Mouse (Mus musculus) adrenal gland, adult 18-20 months (tissue): ENCODE measurements at regions not wholly inside any gene's neighbourhood (a gene's known extent, or its start where the extent isn't known, plus 50 kb on each side); places are given as distances from the start of the nearest gene placed in this dataset.

Experiments used
- DNase-seq, 2 experiments: peaks; one replicate each; pipeline ENCODE4 v3.0.0; 2021 to 2022; ENCODE audit warnings: low spot score in 2 of 2

DNA sequence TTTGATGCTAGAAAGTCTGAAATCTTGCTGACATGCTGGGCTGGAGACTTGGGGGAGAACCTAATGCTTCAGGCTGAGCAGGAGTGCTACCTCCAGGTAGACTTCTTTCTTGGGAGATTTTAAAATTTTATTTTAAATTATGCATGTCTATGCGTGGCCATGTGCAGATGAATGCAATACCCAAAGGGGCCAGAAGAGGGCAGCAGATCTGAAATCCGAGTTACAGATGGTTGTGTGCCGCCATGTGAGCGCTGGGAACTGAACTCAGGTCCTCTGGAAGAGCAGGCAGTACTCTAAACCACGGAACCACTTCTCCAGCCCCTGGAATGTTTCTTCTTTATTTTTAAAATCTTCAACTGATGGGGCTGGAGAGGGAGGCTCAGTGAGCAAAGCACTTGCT, 135.8 kb downstream of the Slc4a3 start:
- no peak for DNase-seq

DNA sequence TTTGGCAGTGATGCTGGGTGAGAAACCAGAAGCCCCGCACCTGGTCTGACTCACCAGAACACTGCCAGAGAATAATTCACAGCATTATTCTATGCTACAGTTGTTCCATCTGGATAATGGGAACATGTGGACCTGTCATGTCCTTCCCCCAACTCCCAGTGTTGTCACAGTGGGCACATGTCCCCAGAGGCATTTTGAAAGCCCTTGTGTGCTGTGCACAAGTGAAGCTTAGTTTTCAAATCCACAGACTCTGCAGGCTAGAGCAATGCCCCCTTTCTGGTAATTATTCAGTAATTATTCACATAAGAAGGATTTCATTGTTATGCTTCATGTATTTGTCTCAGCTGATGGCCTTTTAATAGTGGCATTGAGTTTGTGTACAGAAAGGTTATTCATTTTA, 146.7 kb downstream of the Slc4a3 start:
- no peak for DNase-seq

DNA sequence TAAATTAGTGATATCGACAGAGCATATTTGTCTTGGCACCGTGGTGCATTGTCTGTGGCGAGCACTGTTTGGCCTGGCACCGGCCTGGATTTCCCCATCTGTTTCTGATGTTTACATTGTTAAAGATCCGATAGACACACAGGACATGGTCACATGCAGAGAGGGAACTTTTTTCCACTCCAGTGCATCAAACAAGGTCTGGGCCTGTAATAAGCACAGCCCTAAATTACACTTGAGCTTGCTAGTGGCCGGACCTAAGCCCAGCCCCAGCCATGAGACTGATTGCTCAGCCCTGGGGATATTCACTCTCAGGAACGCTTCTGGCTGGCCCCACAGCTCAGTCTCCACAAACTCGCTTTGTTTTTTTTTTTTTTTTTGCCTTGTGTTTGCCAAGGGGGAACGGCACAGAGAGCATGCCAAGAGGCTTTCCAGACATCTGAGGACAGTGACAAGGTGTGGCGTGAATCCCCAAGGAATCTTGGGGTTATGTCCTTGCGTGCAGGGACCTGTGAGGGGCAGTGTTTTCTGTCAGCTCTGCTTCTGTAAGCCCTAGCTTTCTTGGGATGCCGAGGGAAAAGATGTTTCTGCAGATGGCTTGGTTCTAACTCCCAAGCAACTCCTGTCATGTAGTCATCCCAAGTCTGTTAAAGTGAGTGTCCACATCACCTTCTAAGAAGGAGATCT, 147.3 kb downstream of the Slc4a3 start:
- DNase-seq = no peak

DNA sequence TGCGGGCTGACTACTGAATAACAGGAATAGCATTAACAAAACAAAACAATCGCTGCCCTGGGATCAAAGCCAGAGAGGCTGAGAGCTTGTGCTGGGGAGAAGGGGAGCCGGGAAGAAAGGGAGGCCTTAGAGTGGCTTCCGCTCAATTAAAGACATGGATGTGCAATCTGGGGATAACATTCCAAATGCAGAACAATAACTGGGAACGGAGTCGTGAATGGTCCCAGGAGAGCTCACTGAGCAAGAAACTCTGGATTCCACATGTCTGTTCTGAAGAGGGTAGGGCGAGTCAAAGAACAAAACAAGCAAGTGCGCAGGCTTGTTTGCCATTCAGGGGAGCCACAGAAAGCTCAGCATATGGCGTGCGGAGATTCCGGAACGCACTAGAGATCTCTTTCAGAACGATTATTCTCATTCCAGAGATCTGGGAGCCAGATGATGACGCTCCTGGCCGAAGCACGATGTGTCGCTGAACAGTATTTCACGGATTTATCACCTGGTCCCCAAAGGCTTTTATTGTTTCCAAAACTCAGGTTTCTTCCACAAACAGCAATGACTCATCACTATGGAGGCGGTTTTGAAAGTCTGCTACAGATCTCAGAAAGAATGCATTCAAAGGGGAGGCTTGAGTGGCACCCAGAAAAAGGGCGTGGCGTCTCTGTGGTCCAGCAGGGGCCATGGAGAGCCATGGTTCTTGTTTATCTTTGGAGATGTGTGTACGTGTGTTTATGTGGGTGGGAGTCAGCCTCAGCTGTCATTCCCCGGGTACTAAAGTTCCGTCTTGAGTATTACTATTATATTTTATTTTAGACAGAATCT, 159.0 kb downstream of the Slc4a3 start:
- no peak for DNase-seq

DNA sequence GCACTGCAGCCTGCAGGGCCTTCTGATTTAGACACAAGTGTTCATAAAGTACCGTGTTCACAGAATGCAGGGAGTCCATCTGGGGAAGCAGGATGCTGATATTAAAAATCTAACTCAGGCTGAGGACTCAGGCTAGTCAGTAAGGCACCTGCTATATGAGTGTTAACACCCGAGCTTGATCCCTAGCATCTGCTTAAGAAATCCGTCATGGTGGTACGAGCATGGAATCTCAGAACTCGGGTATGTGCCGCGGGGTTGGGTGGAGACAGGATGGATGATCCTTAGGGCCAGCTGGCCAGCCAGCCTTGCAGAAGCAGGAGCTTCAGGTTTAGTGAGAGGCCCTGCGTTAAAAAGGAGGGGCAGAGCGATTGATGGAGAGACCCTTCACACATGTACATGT, 160.1 kb downstream of the Slc4a3 start:
- DNase-seq = no peak

DNA sequence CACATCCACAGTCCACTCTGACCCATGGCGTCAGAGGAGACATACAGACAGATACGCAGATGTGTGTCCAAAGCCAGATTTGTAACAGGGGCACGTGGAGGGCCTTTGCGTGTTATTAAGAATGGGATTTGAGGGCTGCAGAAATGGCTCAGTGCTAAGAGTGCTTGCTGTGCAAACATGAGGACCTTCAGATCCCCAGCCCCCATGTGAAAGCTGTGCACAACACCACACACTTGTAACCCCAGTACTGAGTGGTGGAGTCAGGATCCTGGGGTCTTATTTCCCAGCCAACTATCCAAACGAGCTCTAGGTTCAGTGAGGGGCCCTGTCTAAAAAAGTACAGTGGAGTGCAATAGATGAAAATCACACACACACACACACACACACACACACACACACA, 177.4 kb downstream of the Slc4a3 start:
- no peak for DNase-seq

DNA sequence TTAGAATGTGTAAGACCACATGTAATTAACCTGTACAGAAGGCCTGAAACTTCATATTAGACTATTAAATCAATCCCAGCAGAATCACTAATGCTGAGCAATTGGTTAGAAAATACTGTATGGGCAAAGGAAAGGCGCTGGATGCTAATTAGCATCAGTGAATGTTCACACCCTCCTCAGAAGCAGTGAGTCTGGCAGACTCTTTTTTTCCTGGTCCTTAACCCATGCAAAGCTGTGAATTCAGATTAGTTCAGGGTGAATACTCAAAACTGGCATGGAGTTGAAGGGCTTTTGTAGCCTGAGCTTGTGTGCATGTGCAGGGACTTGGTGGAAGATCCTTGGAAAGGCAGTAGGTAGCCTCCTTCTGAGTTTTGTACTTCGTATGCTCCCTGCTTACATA, 179.3 kb downstream of the Slc4a3 start:
- DNase-seq = no peak

DNA sequence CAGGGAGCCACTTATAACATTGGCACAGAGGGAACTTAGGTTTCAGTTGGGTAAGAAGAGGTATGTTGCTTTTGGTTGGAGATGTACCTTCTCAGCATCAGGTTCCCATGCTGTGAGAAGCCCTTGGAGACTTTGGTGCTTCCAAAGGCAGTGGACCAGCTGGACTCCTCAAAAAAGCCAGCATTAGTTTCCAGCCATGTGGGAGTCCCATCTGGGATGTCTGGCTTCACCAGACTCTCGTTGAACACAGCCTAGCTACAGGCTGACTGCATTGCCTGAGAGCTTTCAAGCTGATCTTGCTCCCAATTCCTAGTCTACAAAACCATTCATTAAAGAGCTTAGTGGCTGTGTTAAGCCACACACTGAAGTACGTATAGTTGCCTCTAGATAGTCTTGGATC, 182.8 kb downstream of the Slc4a3 start:
- no peak for DNase-seq

DNA sequence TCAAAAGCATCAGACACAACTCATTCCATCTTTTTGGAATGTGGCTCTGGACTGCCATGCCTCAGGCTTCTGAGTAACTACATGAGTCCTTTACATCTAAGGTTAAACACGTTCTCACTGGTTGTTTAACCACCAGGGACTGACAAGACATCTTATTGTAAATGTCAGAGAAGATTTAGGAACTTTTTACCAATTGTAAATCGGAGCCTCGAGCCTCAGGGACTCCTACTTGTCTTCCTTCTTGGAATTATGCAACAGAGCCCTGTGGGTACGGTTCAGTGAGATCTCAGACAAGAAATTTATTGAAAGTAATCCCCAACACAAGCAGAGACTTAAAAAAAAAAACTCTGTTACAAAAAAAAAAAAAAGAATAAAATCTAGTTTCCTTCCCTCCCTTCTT, 187.7 kb downstream of the Slc4a3 start:
- no peak for DNase-seq

DNA sequence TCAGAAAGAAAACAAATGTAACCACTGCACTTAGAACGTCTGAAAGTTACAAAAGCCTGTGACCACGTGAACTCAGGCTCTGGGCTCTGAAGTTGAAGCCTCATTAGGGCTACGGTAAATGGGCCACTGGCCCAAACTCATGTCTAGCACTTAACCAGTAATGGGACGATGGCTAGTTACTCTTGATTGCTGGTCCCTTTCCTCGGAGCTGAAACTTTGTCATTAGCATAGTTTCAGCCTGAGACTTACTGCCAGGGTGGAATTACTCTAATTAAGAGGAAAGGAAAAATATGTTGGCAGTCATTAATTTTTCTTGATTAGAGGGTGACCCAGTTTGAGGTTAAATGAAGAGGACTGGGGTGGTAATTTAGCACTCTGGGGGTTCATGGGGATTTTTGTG, 192.6 kb downstream of the Slc4a3 start:
- DNase-seq = no peak

DNA sequence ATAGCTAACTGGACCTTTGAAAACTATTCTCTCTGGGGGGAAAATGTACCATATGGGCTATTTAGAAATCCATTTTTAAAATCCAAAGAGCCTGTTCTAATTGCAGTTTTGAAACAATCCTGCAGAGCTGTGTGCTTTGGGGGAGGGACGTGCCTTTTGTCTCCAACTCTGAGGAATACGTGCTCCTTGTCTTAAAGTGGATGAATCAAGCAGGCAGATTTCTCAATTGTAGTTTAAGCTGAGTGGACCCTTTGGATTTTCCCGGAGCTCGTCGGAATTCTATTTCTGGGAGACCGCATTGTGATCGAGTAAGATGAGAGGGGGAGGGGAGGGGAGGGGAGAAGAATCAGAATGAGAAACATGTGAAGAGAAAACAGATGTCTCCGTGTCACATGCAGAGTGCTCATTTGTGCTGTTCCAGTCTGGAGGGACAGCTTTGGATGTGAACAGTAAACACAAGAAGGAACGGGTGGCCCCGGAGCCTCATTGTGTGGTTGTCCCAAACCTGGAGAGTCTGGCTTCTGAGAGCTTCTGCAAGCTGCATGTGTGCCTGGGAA, 203.7 kb downstream of the Slc4a3 start:
- DNase-seq = no peak

DNA sequence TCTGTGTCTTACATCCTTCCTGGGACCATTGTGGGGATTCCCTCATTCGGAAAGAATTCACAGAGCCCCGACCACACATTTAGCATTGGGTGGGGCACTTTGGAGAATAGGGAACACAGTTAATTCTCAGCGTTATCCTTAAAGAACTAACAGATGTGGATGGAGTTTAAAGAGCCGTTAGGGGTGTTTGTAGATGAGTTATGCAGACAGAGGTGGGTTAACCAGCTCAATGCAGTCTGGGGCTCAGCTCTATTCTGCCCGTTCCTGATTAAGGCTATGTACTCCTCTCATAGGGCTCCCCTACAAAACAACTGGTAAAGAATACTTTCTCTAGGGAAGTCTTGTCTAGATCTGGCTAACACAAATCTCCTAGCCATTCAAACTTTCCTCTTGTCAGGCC, 226.1 kb downstream of the Slc4a3 start:
- no peak for DNase-seq

DNA sequence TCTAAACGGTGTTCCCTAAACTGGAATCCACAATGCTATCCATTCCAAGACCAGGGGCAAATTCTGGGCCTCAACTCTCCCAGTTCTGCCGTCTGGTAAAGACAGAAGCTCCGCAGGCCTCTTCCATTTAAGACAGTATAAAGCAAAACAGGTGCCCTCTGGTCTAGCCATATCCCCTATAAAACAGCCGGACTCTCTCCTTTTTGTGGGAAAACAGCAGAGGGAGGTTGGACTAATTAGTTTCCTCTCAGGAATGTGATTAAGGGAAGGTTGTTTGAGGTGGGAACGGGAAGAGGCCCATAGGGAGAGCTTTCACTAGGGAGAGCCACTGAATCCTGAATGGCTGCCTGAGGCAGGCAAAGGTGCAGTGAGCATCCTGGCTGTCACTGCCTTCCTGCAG, 226.9 kb downstream of the Slc4a3 start:
- no peak for DNase-seq

DNA sequence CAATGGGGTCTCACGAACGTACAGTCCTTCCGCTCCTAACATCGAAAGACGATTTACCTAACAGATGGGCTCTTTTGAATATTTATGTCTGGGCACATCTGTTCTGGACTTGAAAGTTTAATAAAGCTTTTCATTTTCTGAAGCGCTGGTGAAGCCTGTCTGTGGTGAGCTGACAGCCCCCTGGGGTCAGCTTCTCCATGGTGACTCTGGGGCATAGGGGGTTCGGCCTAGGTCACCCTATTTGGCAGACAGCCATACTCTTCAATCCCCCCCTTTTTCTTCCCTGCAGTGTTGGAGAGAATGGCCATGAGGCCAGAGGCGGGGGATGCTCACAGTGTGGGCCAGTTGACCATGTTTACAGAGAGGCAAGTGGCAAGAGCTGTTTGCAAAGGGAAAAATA, 232.8 kb downstream of the Slc4a3 start:
- DNase-seq = no peak

DNA sequence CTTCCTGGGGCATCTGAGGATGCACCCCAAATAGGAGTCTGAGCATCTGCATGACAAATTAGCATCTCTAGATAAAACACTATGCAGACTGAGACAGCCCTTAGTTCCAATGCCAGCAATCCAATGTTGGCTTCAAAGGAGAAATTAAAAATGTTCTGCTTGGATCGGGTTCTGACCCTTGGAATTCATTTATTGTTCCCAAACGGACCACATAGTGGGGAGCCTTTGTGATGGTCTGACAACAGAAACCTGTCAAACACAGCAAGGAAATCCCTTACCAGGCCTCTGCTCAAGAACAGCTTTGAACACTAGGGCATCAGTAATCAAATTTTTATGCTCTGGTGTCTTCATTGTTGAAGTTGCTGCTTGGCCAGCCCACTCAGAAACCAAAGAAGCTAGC, 237.1 kb downstream of the Slc4a3 start:
- no peak for DNase-seq

DNA sequence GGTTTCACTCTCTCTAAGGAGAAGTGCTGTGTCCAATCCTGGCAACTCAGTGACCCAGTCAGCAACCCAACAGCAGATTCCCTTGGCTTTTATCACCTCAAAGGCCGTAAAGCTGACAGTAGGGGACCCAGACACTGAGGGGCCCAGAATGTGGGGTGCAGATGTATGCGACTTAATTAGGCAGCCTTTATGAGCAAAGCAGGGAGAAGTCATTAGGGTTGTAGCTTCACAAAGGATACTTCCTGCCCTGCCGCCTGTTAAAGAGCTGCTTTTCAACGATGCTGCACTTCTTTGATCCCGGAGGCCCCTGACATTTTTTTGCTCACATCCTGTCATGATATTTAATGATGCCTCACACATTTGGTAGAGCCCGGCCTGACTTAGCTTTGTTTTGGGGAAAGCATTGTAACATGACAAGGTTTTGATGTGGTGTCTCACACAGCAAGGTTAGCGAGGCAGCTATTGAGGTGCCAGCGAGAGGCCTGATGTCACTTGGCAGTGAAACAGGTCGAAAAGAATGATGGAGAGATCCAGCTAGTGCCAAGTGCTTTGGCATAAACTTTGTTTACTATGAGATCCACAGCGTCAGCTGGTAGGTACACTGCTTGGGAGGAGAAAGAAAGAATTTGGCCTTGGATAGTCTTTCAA, 240.2 kb downstream of the Slc4a3 start:
- DNase-seq = no peak

DNA sequence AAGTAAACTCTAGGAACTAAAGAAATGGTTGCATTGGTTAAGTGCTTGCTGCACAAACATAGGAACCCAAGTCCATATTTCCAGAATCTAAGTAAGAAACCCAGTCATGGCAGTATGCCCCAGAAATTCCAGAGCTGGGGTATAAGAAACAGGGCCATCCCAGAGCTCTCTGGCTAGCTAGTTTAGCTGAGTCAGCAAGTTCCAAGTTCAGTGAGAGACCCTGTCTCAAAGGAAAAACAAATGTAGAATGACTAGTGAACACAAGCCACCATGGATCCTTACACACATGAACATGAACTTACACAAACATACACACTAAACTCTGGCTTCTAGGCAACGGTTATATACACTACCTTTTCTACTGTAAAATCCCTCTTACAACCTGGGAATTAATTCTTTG, 245.4 kb downstream of the Slc4a3 start:
- no peak for DNase-seq

DNA sequence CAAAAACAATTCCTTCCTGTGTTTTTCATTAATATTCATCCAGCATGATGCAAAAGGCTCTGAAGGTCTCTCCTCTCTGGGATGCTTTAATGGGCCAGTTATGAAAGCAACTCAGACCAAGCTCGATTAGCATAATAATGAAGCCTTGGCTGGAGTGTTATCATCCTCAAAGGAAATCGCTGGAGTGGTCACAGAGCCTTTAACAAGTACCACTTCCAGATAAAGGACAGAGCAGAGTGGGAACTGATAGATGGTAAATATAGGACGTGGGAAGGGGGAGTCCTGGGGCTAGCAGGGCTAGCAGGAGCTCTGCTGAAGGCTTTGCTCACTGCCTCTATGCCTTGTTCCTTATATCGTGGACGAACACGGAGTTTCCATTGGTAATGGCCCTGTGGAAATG, 251.7 kb downstream of the Slc4a3 start:
- DNase-seq = no peak

DNA sequence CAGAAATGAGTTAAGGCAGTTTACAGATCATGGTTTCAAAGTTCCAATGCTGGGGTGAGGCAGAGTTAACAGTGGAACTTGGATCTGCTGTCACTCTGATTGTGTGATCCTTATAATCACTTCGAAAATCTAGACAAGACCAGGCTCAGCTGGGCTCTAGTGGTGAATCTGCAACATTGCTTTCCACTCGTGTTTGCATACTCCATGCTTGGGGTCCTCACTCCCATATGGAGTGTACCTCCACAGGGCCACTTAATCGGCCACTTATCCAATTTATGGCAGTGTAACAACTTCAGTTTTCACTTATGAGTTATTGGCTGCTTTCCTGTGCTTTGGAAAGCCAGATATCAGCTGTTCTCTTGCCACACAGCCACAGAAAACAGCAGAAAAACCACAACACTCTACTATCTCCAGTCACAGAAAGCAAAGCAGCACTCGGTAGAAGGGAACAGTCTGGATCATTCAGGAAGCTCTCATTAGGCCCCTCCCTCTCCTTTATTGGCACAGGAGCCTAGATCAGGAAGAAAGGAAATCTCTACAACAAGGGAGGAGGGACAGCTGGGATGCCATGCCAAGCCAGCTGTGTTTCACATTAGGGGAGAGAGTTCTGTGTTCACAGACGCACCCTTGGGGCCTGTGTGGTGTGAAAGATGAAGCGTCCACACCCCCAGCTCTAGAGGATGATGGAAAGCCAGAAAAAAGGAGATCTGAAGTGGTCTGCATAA, 252.5 kb downstream of the Slc4a3 start:
- DNase-seq = no peak

DNA sequence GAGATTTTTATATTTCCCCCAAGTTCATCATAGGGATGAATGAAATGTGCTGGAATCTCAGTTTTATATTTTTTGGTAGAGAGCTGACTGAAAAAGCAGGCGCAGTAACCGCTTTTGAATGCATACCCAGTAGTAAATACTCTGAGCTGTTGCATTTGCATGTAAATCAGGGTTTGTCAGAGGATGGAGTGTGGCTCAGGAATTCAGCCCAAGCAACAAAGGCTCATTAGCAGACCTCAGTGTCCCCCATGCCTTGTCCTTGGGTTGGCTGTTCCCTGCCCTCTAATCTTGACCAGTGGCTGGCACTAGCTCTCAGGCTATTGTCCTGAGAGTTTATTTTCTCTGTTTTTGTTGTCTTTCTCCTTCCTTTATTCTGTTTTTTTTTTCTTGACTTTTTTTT, 258.4 kb downstream of the Slc4a3 start:
- DNase-seq = no peak

DNA sequence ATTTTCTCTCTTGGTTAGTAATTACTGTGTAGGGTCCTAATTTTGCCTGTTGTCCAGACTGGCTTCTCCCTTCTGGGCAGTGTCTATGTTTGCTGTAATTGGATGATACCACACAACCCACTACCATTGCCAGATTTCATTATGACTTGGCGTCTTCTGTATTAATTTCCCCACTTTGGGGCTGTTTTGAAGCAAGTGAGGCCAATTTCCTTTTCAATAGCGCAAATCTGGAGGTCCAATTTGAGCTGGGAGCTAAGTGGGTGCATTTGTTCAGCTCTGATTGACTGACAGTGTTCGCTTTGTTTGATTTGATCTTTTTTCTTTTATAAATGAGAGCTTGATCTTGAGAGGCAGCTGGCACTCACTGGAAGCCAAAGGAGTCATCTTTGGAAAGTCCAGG, 266.4 kb downstream of the Slc4a3 start:
- DNase-seq = no peak

DNA sequence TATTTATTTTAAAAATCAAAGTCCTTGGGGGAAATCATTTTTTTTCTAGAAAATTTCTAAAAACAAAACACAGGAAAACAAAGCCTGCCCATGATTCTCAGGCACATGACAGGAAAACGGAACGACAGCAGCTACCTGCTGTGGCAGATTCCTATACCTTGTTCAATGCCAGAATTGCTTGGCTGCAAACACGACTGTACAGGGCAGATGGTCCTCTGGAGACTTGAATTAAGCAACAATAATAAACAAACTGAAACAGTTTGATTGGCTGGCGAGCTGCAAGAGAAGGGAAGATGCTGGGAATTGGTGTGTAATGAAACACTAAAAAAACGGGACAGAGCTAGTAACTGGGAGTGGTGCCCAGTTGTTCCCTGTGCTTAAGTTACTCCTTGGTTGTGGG, 280.1 kb downstream of the Slc4a3 start:
- no peak for DNase-seq
